Mouse (Mus musculus): Measurements from ENCODE around the gene Ar. TPM values are rescaled to one million over a fixed set of nuclear protein-coding genes. Genes with fewer than 3 reads are reported as not detected.

The Ar gene
- polyA plus RNA-seq, 1 experiment from 2014 or later: 0.42 TPM

DNA sequence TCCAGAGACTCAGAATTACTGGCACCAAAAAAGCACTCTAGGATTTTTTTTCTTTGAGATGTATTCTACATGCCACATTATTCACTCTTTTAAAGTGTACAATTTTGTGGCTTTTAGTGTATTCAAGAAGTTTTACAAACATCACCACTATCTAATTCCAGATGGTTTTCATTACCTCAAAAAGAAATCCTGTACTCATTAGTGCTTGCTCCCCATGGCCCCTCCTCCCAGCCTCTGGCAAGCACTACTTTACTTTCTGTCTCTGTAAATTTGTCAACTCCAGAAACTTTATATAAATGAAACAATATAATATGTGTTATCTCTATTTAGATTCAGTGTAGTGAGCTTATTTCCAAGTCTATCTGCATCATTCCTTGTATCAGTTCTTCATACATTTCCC is 122.8 kb downstream of the Ar start:
- Histone ChIP-seq H3K36me3 (no peaks in the 10 kb centered on the region), H3K9ac (no peak overlapping the region), H3K4me3 (replicated peaks) (no peak overlapping the region), H3K27ac (no peak overlapping the region), H3K27me3 (replicated peaks) (no peaks in the 10 kb centered on the region), H3K4me1 (no peaks in the 10 kb centered on the region), H3K9me3 (no peaks in the 10 kb centered on the region), H3K4me2 (no peak overlapping the region)
- no peak for ATAC-seq (ENCODE audit: insufficient read depth, low FRiP score, low read depth)

DNA sequence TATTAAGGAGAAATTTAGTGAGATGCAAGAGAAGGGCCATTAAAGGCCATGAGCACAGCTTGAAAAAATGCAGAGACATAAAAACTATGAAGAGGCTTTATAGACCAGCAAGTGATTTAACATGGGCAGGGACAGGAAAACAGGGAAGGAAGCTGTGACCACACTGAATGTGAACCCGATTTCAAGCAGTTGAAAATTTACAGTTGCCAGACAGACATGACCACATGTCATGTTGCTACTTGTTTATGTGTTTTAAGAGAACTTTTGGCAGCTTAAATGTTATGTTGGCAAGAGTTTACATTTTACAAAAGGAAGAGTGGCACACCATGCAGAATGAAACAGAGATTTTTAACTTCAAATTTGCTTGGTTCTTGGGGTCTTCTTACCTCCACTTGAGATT is 143.2 kb downstream of the Ar start:
- H3K27me3 ChIP-seq (replicated peaks): no peaks in the 10 kb centered on the region
- no peaks in the 10 kb centered on the region for H3K4me1 ChIP-seq
- H3K4me3 ChIP-seq (replicated peaks): no peak overlapping the region
- ATAC-seq (ENCODE audit: insufficient read depth, low FRiP score, low read depth): no peak
- H3K9me3 ChIP-seq: no peaks in the 10 kb centered on the region
- 49% methylated on average over 1 of the region's 1 CpGs for WGBS
- H3K27ac ChIP-seq: no peak overlapping the region
- no peak overlapping the region for H3K4me2 ChIP-seq
- H3K9ac ChIP-seq: no peak overlapping the region
- no peaks in the 10 kb centered on the region for H3K36me3 ChIP-seq

DNA sequence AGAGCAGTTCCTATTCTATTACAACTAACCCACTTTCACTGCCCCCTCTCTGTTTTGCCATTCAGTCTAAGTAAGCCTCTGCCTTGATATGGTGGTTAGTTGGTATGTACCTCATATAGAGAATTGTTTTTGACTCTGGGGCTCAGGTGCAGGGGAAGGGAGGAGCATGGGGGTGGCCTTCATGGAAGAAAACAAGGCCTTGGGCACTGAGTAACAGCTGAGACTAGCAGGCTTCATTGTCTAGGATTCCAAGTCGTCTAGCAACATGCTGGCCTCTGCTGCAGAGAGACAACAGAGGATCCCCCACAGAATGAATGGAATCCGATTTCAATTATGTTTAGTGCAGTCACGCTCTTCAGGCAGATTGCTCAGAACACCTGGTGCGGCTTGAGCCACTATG is 152.1 kb downstream of the Ar start:
- WGBS: 57% methylated on average over 4 of the region's 4 CpGs
- no peaks in the 10 kb centered on the region for H3K9me3 ChIP-seq
- H3K4me3 ChIP-seq (replicated peaks): no peak overlapping the region
- no peak for ATAC-seq (ENCODE audit: insufficient read depth, low FRiP score, low read depth)
- H3K27ac ChIP-seq: no peak overlapping the region
- no peak overlapping the region for H3K9ac ChIP-seq
- no peaks in the 10 kb centered on the region for H3K27me3 ChIP-seq (replicated peaks)
- no peaks in the 10 kb centered on the region for H3K4me1 ChIP-seq
- no peak overlapping the region for H3K4me2 ChIP-seq
- H3K36me3 ChIP-seq: no peaks in the 10 kb centered on the region

DNA sequence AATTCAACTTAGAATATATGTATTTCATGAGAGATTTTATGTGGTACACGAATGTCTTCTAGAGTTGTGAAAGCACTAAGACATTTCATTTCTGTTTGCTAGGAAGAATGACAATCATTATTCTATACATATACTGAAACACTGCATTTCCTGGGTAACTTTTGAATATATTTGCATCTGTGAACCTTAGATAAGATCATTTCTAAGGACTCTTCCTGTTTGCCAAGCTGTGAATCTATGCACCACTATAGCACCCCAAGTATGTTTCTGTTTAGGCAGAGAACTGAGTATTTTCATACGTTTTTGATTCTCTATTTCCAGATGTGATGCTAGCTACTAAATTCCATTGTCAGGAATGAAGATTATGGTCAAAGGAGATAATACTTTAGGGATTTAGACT is 153.4 kb downstream of the Ar start:
- 68% methylated on average over 2 of the region's 2 CpGs for WGBS
- Histone ChIP-seq H3K4me2 (no peak overlapping the region), H3K9me3 (no peaks in the 10 kb centered on the region), H3K36me3 (no peaks in the 10 kb centered on the region), H3K9ac (no peak overlapping the region), H3K4me1 (no peaks in the 10 kb centered on the region), H3K4me3 (replicated peaks) (no peak overlapping the region), H3K27me3 (replicated peaks) (no peaks in the 10 kb centered on the region), H3K27ac (no peak overlapping the region)
- no peak for ATAC-seq (ENCODE audit: insufficient read depth, low FRiP score, low read depth)

DNA sequence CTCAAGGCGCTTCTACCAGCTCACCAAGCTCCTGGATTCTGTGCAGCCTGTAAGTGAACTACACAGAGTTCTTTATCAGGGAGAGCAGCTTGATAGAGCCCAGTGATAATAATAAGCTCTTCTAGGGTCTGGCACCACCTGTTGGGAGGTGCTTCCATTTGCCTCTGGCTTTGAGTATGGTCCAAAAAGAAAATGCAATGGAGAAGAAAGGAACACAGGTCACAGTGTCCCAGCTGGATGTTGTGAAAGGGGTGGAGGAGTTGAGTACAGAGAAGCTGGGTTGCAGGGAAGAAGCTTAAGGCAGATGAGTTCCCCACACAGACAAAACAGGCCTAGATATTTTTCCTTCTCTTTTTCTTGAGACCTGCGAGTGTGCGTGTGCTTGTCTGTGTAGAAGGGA is 167.4 kb downstream of the Ar start:
- H3K4me2 ChIP-seq: no peak overlapping the region
- no peak overlapping the region for H3K27ac ChIP-seq
- ATAC-seq (ENCODE audit: insufficient read depth, low FRiP score, low read depth): no peak
- no peaks in the 10 kb centered on the region for H3K4me1 ChIP-seq
- H3K36me3 ChIP-seq: no peaks in the 10 kb centered on the region
- 97% methylated on average over 3 of the region's 3 CpGs for WGBS
- H3K4me3 ChIP-seq (replicated peaks): no peak overlapping the region
- H3K9ac ChIP-seq: no peak overlapping the region
- no peaks in the 10 kb centered on the region for H3K9me3 ChIP-seq
- H3K27me3 ChIP-seq (replicated peaks): no peaks in the 10 kb centered on the region

DNA sequence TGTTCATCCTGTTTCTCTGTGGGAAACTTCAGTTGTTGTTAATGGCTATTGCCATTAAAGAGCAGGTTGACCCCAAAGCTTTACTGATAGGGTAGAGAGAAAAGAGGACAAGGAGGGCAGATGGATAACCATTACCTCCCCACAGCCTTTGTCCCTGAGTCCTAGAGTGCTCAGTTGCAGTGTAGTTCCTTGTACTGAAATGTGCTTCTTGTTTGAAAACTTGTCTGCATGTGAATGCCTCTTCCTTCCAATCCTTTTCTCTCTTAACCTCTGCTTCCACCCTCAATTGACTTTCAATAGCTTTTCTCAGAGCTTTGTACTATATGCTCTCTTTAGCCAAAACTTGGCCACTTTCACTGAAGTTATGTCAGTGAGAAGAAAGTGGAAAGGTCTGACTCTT is 168.9 kb downstream of the Ar start:
- no peaks in the 10 kb centered on the region for H3K36me3 ChIP-seq
- H3K27me3 ChIP-seq (replicated peaks): no peaks in the 10 kb centered on the region
- H3K27ac ChIP-seq: no peak overlapping the region
- H3K9me3 ChIP-seq: no peaks in the 10 kb centered on the region
- H3K9ac ChIP-seq: no peak overlapping the region
- ATAC-seq (ENCODE audit: insufficient read depth, low FRiP score, low read depth): no peak
- H3K4me1 ChIP-seq: no peaks in the 10 kb centered on the region
- H3K4me2 ChIP-seq: no peak overlapping the region
- H3K4me3 ChIP-seq (replicated peaks): no peak overlapping the region

DNA sequence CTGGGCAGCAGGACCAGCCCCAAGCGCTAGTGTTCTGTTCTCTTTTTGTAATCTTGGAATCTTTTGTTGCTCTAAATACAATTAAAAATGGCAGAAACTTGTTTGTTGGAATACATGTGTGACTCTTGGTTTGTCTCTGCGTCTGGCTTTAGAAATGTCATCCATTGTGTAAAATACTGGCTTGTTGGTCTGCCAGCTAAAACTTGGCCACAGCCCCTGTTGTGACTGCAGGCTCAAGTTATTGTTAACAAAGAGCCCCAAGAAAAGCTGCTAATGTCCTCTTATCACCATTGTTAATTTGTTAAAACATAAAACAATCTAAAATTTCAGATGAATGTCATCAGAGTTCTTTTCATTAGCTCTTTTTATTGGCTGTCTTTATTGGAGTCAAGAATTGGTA is 174.5 kb downstream of the Ar start:
- 72% methylated on average over 2 of the region's 2 CpGs for WGBS
- Histone ChIP-seq H3K27ac (no peak overlapping the region), H3K27me3 (replicated peaks) (no peaks in the 10 kb centered on the region), H3K36me3 (no peaks in the 10 kb centered on the region), H3K9me3 (no peaks in the 10 kb centered on the region), H3K4me3 (replicated peaks) (no peak overlapping the region), H3K4me1 (no peaks in the 10 kb centered on the region), H3K4me2 (no peak overlapping the region), H3K9ac (no peak overlapping the region)
- ATAC-seq (ENCODE audit: insufficient read depth, low FRiP score, low read depth): no peak

DNA sequence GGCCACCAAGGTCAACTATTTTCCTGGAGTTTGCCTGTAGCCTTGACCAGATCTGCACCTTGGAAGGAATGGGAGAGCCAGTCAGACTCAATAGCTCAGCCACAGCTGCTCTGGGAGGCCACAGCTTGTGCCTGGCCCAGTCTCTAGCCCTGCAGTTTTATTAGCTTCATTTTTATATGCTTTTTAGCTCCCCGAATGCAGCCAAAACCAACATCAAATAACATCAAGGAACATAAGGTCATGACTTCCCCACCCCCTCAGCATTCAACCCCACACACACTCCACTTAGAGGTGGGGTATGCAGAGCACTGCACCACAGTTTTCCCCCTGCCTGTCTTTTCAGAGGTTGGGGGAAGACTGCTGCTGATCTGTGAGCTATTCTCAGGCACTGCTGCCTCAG is 198.9 kb downstream of the Ar start:
- no peak overlapping the region for H3K27ac ChIP-seq

DNA sequence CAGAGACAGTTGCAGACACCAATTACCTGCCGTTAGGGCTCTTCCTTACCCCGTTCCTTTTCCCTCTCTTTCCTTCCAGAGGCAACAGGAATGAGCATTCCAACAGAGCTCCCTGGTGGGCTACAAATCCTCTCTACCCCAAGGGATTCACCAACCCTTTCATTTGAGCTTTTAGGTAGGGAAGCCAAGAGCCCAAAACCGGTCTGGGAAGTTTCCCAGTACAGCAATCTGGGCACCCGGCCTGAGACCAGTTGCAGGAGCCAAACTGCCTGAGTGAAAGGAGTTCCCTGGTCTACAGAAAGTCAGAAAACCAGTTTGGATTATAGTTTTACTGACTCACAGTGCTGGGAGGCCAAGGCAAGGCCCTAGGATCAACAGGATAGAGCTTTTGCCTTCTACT is 199.5 kb downstream of the Ar start:
- H3K4me2 ChIP-seq: no peak overlapping the region
- no peak overlapping the region for H3K27ac ChIP-seq
- 28% methylated on average over 4 of the region's 4 CpGs for WGBS
- H3K9ac ChIP-seq: no peak overlapping the region
- no peaks in the 10 kb centered on the region for H3K27me3 ChIP-seq (replicated peaks)
- no peaks in the 10 kb centered on the region for H3K9me3 ChIP-seq
- H3K36me3 ChIP-seq: no peaks in the 10 kb centered on the region
- H3K4me3 ChIP-seq (replicated peaks): no peak overlapping the region
- no peak for ATAC-seq (ENCODE audit: insufficient read depth, low FRiP score, low read depth)
- no peaks in the 10 kb centered on the region for H3K4me1 ChIP-seq

More for the DNA sequence above, 198.9 kb downstream of the Ar start:
- Histone ChIP-seq H3K4me2 (no peak overlapping the region), H3K9ac (no peak overlapping the region), H3K9me3 (no peaks in the 10 kb centered on the region), H3K4me1 (no peaks in the 10 kb centered on the region), H3K27me3 (replicated peaks) (no peaks in the 10 kb centered on the region), H3K4me3 (replicated peaks) (no peak overlapping the region), H3K36me3 (no peaks in the 10 kb centered on the region)
- 58% methylated on average over 1 of the region's 1 CpGs for WGBS
- ATAC-seq (ENCODE audit: insufficient read depth, low FRiP score, low read depth): no peak
